Mouse (Mus musculus): ENCODE measurements at regions not wholly inside any gene's neighbourhood (a gene's known extent, or its start where the extent isn't known, plus 50 kb on each side); places are given as distances from the start of the nearest gene placed in this dataset.

- peak; percentile 1 for DNase-seq (ENCODE audit: low read depth, low spot score)
- no peaks in the 10 kb centered on the region for H3K9me3 ChIP-seq (replicated peaks; ENCODE audit: insufficient read depth, low read length)
- no peaks in the 10 kb centered on the region for H3K79me2 ChIP-seq (ENCODE audit: control insufficient read depth, insufficient read depth, low read length, poor library complexity)
- TF ChIP-seq CTCF (IDR thresholded peaks at IDR 0.05 in 2 of 3, conservative IDR thresholded peaks at IDR 0.05 in 1 of 3; ENCODE audit: control insufficient read depth in 1 of 3, insufficient read depth in 1 of 3, low read depth in 2 of 3, low read length in 3 of 3, poor library complexity in 1 of 3, severe bottlenecking in 1 of 3) (peak in 1 of 3 experiments; percentile 5; a peak in 1 of 6 replicates), JUND (IDR thresholded peaks at IDR 0.05; ENCODE audit: low read depth, low read length) (no peak), ZC3H11A (IDR thresholded peaks at IDR 0.05; ENCODE audit: low read depth, low read length) (no peak)
- H3K4me3 ChIP-seq (ENCODE audit: control insufficient read depth in 1 of 2, insufficient read depth in 1 of 2, low read depth in 2 of 2, low read length in 2 of 2), result no peak overlapping the region
- H3K4me1 ChIP-seq (ENCODE audit: control insufficient read depth in 1 of 2, insufficient read depth in 2 of 2, low read length in 2 of 2), result no peaks in the 10 kb centered on the region
- H3K9ac ChIP-seq (ENCODE audit: control insufficient read depth, low read depth, low read length, poor library complexity, severe bottlenecking), result no peak overlapping the region
- H3K36me3 ChIP-seq (ENCODE audit: control insufficient read depth in 1 of 2, insufficient read depth in 2 of 2, low read length in 2 of 2), result no peaks in the 10 kb centered on the region
- H3K27ac ChIP-seq (ENCODE audit: control insufficient read depth, low read depth, low read length), result no peak overlapping the region
- no peaks in the 10 kb centered on the region for H3K27me3 ChIP-seq (ENCODE audit: control insufficient read depth in 1 of 2, insufficient read depth in 2 of 2, low read length in 2 of 2)
Observed at GRCm38 (mm10) chr12:50999295-51000237, 348.3 kb upstream of the G2e3 start.

GRCm38 (mm10) chr12:50995664-50996063 is 346.8 kb upstream of the Prkd1 start:
- Histone ChIP-seq H3K36me3 (ENCODE audit: control insufficient read depth in 1 of 2, insufficient read depth in 2 of 2, low read length in 2 of 2) (no peaks in the 10 kb centered on the region), H3K4me1 (ENCODE audit: control insufficient read depth in 1 of 2, insufficient read depth in 2 of 2, low read length in 2 of 2) (no peaks in the 10 kb centered on the region), H3K79me2 (ENCODE audit: control insufficient read depth, insufficient read depth, low read length, poor library complexity) (no peaks in the 10 kb centered on the region), H3K9ac (ENCODE audit: control insufficient read depth, low read depth, low read length, poor library complexity, severe bottlenecking) (no peak overlapping the region), H3K9me3 (replicated peaks; ENCODE audit: insufficient read depth, low read length) (no peaks in the 10 kb centered on the region), H3K27me3 (ENCODE audit: control insufficient read depth in 1 of 2, insufficient read depth in 2 of 2, low read length in 2 of 2) (no peaks in the 10 kb centered on the region), H3K27ac (ENCODE audit: control insufficient read depth, low read depth, low read length) (no peak overlapping the region), H3K4me3 (ENCODE audit: control insufficient read depth in 1 of 2, insufficient read depth in 1 of 2, low read depth in 2 of 2, low read length in 2 of 2) (no peak overlapping the region)
- TF ChIP-seq SIN3A (IDR thresholded peaks at IDR 0.05; ENCODE audit: low read length) (no peak), MYC (IDR thresholded peaks at IDR 0.05; ENCODE audit: low read depth, low read length) (no peak), ZNF384 (IDR thresholded peaks at IDR 0.05; ENCODE audit: low read depth, low read length) (no peak), MAX (IDR thresholded peaks at IDR 0.05; ENCODE audit: low read length) (no peak), RCOR1 (IDR thresholded peaks at IDR 0.05; ENCODE audit: low read depth, low read length) (no peak), USF2 (IDR thresholded peaks at IDR 0.05; ENCODE audit: borderline replicate concordance in 1 of 2, insufficient read depth in 1 of 2, low read depth in 1 of 2, low read length in 2 of 2) (no peak), CHD1 (IDR thresholded peaks at IDR 0.05; ENCODE audit: low read depth, low read length) (no peak), TBP (IDR thresholded peaks at IDR 0.05; ENCODE audit: low read depth, low read length) (no peak), GABPA (IDR thresholded peaks at IDR 0.05; ENCODE audit: low read depth, low read length) (no peak), UBTF (IDR thresholded peaks at IDR 0.05; ENCODE audit: borderline replicate concordance, insufficient read depth, low read depth, low read length) (no peak), CTCF (IDR thresholded peaks at IDR 0.05 in 2 of 3, conservative IDR thresholded peaks at IDR 0.05 in 1 of 3; ENCODE audit: control insufficient read depth in 1 of 3, insufficient read depth in 1 of 3, low read depth in 2 of 3, low read length in 3 of 3, poor library complexity in 1 of 3, severe bottlenecking in 1 of 3) (no peak), CHD2 (IDR thresholded peaks at IDR 0.05; ENCODE audit: low read length) (no peak), MAFK (IDR thresholded peaks at IDR 0.05; ENCODE audit: borderline replicate concordance, low read depth, low read length) (no peak)
- DNase-seq (ENCODE audit: low read depth, low spot score), result no peak

Measured in MEL (cell line).